Mouse (Mus musculus) midbrain, embryonic 15.5 days (tissue): ENCODE measurements around the gene Cped1. TPM values are rescaled to one million over a fixed set of nuclear protein-coding genes. Genes with fewer than 3 reads are reported as not detected.

ENCODE experiments used
- ATAC-seq: fragments of 200-750 bp; cut with Nextera tagmentation; replicated peaks from 2 replicates; pipeline ENCODE4 v1.8.0; 2017; ENCODE audit warnings: moderate TSS enrichment
- H3K27ac ChIP-seq: fragments of 300-500 bp; sonication (generic); 2 replicates; pipeline ENCODE4 v1.5.1; 2015; ENCODE audit warnings: mild to moderate bottlenecking, inconsistent platforms
- H3K27me3 ChIP-seq: fragments of 300-500 bp; sonication (generic); replicated peaks from 2 replicates; pipeline ENCODE4 v1.6.1; 2015; ENCODE audit warnings: inconsistent platforms
- H3K36me3 ChIP-seq: fragments of 300-500 bp; sonication (generic); replicated peaks from 2 replicates; pipeline ENCODE4 v1.6.1; 2015; ENCODE audit warnings: inconsistent platforms
- H3K4me1 ChIP-seq: fragments of 300-500 bp; sonication (generic); 2 replicates; pipeline ENCODE4 v1.6.1; 2015; ENCODE audit warnings: inconsistent platforms
- H3K4me2 ChIP-seq: fragments of 300-500 bp; sonication (generic); 2 replicates; pipeline ENCODE4 v1.6.1; 2015; ENCODE audit warnings: inconsistent platforms, mild to moderate bottlenecking, moderate library complexity
- H3K4me3 ChIP-seq: fragments of 300-500 bp; sonication (generic); 2 replicates; pipeline ENCODE4 v1.5.1; 2015; ENCODE audit warnings: mild to moderate bottlenecking, inconsistent platforms
- H3K9ac ChIP-seq: fragments of 300-500 bp; sonication (generic); 2 replicates; pipeline ENCODE4 v1.6.1; 2015; ENCODE audit warnings: mild to moderate bottlenecking, inconsistent platforms
- H3K9me3 ChIP-seq: fragments of 300-500 bp; sonication (generic); 2 replicates; pipeline ENCODE4 v1.6.1; 2016; ENCODE audit warnings: inconsistent platforms
- WGBS: fragments of 180-500 bp; shearing (Covaris S2); methylation state at CpG from one replicate; pipeline ENCODE4 v1.1.7; 2015; ENCODE audit warnings: mixed read lengths; 5-methylcytosine and 5-hydroxymethylcytosine counted together
- polyA plus RNA-seq: library from polyadenylated mRNA; unstranded; fragments of >200 nt; fragmentation: Nextera tagmentation; extraction: Ambion mirVana; gene quantifications from 2 replicates; pipeline ENCODE4 v1.2.1, GENCODE M21; 2015

Cped1 gene
- 3.3 and 3.4 TPM in 2 replicates for polyA plus RNA-seq

DNA sequence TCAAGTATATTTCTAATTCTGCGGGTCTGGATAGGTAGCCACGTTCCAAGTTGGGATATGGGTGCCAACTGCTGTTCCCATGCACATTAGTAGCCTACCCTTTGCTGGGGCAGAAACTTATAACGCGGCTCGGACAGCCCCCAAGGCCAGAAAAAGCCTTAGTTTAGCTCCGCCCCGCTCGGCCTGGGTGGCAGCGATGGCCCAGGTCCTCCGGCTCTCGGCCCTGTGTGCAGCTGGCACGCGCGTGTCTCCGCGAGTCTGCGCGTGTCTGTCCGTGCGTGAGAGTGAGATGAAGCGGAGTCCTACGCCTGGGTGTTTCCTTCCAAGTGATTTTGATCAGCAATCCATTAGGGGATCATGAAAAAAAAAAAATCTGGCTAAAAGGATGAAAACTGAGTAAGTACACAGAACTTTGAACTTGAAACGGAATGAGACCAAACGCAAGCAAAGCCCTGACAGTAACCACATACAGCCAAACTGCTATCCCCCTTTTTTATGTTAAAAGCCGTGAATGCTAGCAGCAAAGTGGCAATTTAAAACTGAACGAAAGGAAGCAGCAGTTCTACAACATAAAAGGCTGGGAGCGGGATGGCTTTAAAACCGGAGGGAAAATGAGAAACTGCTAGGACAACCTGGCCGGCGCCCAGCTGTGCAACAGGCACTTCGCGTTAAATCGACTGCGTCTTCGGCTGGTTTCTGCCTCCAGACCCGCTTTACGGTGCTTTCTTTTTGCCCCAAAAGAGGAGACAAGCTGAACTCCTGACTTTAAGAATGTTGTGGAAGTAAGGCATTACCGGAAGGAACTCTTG is at the start of gene Cped1:
Cped1 (plus strand) TSS at position 185 of the 809 bp plus-strand sequence.
- no peaks in the 10 kb centered on the region for H3K36me3 ChIP-seq
- no peaks in the 10 kb centered on the region for H3K9me3 ChIP-seq
- H3K4me2 ChIP-seq: peak within 1 kb of the TSS; percentile 96
- peak within 1 kb of the TSS; percentile 47 for H3K4me3 ChIP-seq
- no peak within 1 kb of the TSS for H3K27ac ChIP-seq
- H3K27me3 ChIP-seq: peaks cover 16% of the 10 kb centered on the region
- ATAC-seq: peak; percentile 80
- H3K9ac ChIP-seq: peak within 1 kb of the TSS; percentile 15; the same call in 1 of the 2 replicates
- peaks cover 21% of the 10 kb centered on the region for H3K4me1 ChIP-seq
- WGBS: under 1% methylated on average over 38 of the region's 38 CpGs

DNA sequence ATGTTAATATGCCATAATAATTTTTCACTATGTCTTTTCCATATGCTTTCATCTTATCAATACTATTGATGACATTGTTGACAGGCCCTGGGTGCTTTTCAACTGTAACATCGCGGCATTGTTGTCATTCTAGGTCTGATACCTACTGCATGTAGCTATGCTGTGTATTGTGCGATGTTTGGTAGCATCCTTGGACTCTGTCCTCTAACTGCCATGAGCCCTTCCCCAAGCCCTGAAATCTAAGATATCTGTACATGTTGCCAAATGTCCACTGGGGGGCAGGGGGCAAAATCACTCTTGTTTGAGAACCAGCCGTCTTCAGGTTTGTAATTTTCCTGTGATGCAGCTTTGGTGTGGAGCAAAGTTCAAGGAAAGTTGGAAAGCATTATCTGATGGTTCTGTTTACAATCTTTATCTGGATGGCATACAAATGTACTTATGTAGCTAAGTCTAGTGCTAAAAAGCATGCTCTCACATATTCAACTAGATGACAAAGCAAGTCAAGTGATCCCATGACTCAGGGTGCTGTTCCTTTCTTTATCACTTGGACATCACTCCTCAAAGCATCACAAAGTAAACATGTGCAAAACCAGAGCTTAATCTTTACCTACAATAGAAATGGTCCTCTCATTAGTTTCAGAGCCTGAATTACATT is 47.6 kb upstream of the Cped1 start:
- Histone ChIP-seq H3K36me3 (no peaks in the 10 kb centered on the region), H3K9me3 (no peaks in the 10 kb centered on the region; the same call in 1 of the 2 replicates), H3K9ac (no peak overlapping the region), H3K4me1 (no peaks in the 10 kb centered on the region), H3K4me2 (no peak overlapping the region), H3K27me3 (no peaks in the 10 kb centered on the region), H3K4me3 (no peak overlapping the region), H3K27ac (no peak overlapping the region)
- ATAC-seq: no peak
- WGBS: 84% methylated on average over 4 of the region's 4 CpGs

GRCm38 (mm10) chr6:21949226-21949731 is 36.4 kb upstream of the Cped1 start, which contains the start of gene Ing3:
Gene Ing3, plus strand, starts transcription at chr6:21949571.
- under 1% methylated on average over 35 of the region's 35 CpGs for WGBS
- ATAC-seq: peak; percentile 99

DNA sequence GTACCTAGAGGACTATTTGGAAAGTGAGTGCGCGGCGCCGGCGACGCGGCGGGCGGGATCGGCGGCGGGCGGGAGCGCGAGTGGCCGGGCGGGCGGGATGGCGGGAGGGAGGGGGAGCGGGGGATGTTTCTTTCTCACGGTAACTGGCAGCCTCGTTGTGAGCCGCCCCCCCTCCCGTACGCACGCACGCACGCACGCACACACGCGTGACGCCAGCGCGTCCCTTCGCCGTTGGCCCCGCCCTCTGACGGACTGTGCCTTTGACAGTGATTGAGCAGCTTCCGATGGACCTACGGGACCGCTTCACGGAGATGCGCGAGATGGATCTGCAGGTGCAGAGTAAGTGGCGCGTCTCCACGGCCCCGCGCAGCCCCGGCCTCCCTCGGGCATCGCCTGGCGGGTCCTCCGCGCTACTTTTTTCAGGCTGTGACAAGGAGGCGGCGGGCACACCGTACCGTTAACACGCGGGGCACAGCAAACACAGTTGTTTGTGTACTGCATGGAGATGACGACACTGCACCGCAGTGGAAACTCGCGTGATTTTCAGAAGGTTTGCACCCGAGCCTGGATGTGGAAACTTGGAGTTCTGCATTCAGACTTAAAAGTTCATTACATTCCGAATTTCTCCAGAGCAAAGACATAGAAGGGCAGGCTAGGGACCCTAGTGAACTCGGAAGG is 35.8 kb upstream of the Cped1 start:
- peak overlapping the region; percentile 99 for H3K27ac ChIP-seq
- H3K4me1 ChIP-seq: peaks cover 14% of the 10 kb centered on the region
- peak; percentile 98 for ATAC-seq
- H3K4me2 ChIP-seq: peak overlapping the region; percentile 69
- peak overlapping the region; percentile 87 for H3K4me3 ChIP-seq
- under 1% methylated on average over 61 of the region's 68 CpGs for WGBS
- H3K9me3 ChIP-seq: no peaks in the 10 kb centered on the region
- H3K36me3 ChIP-seq: 0 out of 2 replicates have a peak, but pooled peaks cover 4% of the 10 kb centered on the region
- peak overlapping the region; percentile 72 for H3K9ac ChIP-seq
- H3K27me3 ChIP-seq: no peaks in the 10 kb centered on the region

More at GRCm38 (mm10) chr6:21949226-21949731, 36.4 kb upstream of the Cped1 start, which contains the start of gene Ing3:
- peak within 1 kb of the TSS; percentile 87 for H3K4me3 ChIP-seq
- peak within 1 kb of the TSS; percentile 99 for H3K27ac ChIP-seq
- peak within 1 kb of the TSS; percentile 72 for H3K9ac ChIP-seq
- H3K4me1 ChIP-seq: peaks cover 14% of the 10 kb centered on the region
- no peaks in the 10 kb centered on the region for H3K36me3 ChIP-seq
- no peaks in the 10 kb centered on the region for H3K9me3 ChIP-seq
- H3K27me3 ChIP-seq: no peaks in the 10 kb centered on the region
- peak within 1 kb of the TSS; percentile 69 for H3K4me2 ChIP-seq

DNA sequence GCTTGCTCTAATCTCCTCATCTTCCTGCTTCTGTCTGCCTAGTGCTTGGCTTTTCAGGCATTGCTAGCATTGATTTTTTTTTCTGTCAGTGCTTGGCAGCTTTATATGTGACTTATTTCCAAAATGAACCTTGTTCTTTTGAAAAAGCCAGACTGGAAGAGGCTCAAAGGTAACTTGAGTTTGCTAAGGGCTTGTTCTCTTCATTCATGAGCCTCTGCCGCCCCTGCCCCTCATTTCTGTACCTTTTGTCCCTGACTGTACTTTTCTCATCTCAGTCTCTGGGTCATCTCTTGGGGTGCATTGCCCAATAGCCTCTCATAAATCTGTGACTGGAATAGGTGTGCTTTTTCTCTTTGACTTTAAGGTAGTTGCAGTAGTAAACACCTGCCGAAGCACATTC is 35.0 kb upstream of the Cped1 start:
- Histone ChIP-seq H3K4me1 (peaks cover 14% of the 10 kb centered on the region), H3K9ac (peak overlapping the region; percentile 72), H3K4me3 (peak overlapping the region; percentile 87), H3K9me3 (no peaks in the 10 kb centered on the region), H3K36me3 (peaks cover 9% of the 10 kb centered on the region; the same call in 1 of the 2 replicates), H3K27ac (peak overlapping the region; percentile 99; the same call in 1 of the 2 replicates), H3K4me2 (peak overlapping the region; percentile 69), H3K27me3 (no peaks in the 10 kb centered on the region)
- ATAC-seq: no peak
- 73% methylated on average over 2 of the region's 2 CpGs for WGBS

DNA sequence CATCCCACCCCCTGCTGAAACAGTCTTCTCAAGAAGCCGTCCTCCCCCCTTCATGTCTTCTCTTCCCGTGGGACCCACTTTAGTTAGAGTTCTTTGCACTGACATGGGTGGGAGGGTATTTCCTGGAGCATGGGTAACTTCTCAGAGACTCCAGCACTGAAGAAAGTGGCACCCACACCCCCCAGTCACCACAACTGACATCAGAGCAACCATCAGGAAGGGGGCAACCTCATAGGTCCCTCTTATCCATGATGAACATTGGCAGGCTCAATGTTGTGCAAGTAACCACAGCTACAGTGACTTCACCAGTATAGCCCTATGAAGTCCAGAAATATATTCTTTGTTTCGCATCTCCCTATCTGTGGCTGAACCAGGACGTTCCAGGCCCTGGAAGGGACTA is 30.2 kb upstream of the Cped1 start:
- no peaks in the 10 kb centered on the region for H3K9me3 ChIP-seq
- peaks cover 6% of the 10 kb centered on the region for H3K4me1 ChIP-seq
- no peaks in the 10 kb centered on the region for H3K27me3 ChIP-seq
- no peak overlapping the region for H3K9ac ChIP-seq
- no peak overlapping the region for H3K4me3 ChIP-seq
- H3K27ac ChIP-seq: no peak overlapping the region
- H3K36me3 ChIP-seq: peaks cover 10% of the 10 kb centered on the region; the same call in 1 of the 2 replicates
- WGBS: 92% methylated on average over 4 of the region's 4 CpGs
- ATAC-seq: no peak; the same call in 1 of the 2 replicates
- H3K4me2 ChIP-seq: no peak overlapping the region

DNA sequence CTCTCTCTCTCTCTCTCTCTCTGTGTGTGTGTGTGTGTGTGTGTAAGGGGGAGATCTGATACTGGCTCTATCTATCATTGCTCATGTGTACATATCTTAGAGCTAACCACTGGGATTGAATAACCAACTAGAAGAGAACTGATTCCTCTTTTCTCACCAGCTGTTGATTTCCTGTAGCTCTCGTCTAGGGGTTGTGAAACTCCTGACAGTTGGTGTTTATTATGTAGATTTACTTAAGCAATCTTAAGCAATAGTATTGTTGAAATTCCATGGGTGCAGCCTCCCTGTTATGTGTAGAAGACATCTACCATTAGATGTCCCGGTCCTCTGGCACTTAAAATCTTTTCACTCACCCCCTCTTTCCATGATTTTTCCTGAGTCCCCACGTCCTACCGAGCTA is 26.8 kb upstream of the Cped1 start:
- Histone ChIP-seq H3K9ac (no peak overlapping the region), H3K36me3 (peaks cover 10% of the 10 kb centered on the region; the same call in 1 of the 2 replicates), H3K4me2 (no peak overlapping the region), H3K4me1 (no peaks in the 10 kb centered on the region), H3K27me3 (no peaks in the 10 kb centered on the region), H3K27ac (no peak overlapping the region), H3K9me3 (no peaks in the 10 kb centered on the region), H3K4me3 (no peak overlapping the region)
- no peak for ATAC-seq
- 92% methylated on average over 4 of the region's 4 CpGs for WGBS

- Histone ChIP-seq H3K4me3 (no peak overlapping the region), H3K4me2 (no peak overlapping the region), H3K4me1 (no peaks in the 10 kb centered on the region), H3K9me3 (no peaks in the 10 kb centered on the region), H3K36me3 (peaks cover 6% of the 10 kb centered on the region; the same call in 1 of the 2 replicates), H3K9ac (no peak overlapping the region), H3K27ac (no peak overlapping the region), H3K27me3 (no peaks in the 10 kb centered on the region)
- no peak for ATAC-seq
- 90% methylated on average over 5 of the region's 5 CpGs for WGBS
These were observed 25.8 kb upstream of the Cped1 start for GRCm38 (mm10) chr6:21959909-21960308.

GRCm38 (mm10) chr6:21977532-21977931 is 8.2 kb upstream of the Cped1 start:
- ATAC-seq: no peak
- Histone ChIP-seq H3K4me2 (no peak overlapping the region), H3K36me3 (peaks cover 18% of the 10 kb centered on the region), H3K27me3 (no peaks in the 10 kb centered on the region), H3K9me3 (no peaks in the 10 kb centered on the region), H3K9ac (no peak overlapping the region), H3K27ac (no peak overlapping the region), H3K4me3 (no peak overlapping the region), H3K4me1 (no peaks in the 10 kb centered on the region)
- 85% methylated on average over 2 of the region's 2 CpGs for WGBS

- no peak overlapping the region for H3K27ac ChIP-seq
- WGBS: 78% methylated on average over 1 of the region's 1 CpGs
- no peak overlapping the region for H3K4me3 ChIP-seq
- H3K9me3 ChIP-seq: no peaks in the 10 kb centered on the region
- no peak for ATAC-seq
- H3K36me3 ChIP-seq: no peaks in the 10 kb centered on the region
- no peak overlapping the region for H3K9ac ChIP-seq
- peaks cover 6% of the 10 kb centered on the region for H3K27me3 ChIP-seq
- H3K4me2 ChIP-seq: no peak overlapping the region
- peaks cover 13% of the 10 kb centered on the region for H3K4me1 ChIP-seq
These were observed 4.6 kb upstream of the Cped1 start for GRCm38 (mm10) chr6:21981114-21981513.

GRCm38 (mm10) chr6:21984990-21985731 is 555 bp upstream of the Cped1 start:
- 8% methylated on average over 16 of the region's 16 CpGs for WGBS
- no peaks in the 10 kb centered on the region for H3K36me3 ChIP-seq
- peaks cover 16% of the 10 kb centered on the region for H3K27me3 ChIP-seq
- peak overlapping the region; percentile 47 for H3K4me3 ChIP-seq
- H3K4me2 ChIP-seq: peak overlapping the region; percentile 96
- H3K9me3 ChIP-seq: no peaks in the 10 kb centered on the region
- H3K9ac ChIP-seq: no peak overlapping the region
- peaks cover 21% of the 10 kb centered on the region for H3K4me1 ChIP-seq
- peak; percentile 61 for ATAC-seq
- no peak overlapping the region for H3K27ac ChIP-seq
